Mouse (Mus musculus): Measurements from ENCODE around the gene Gas1.

Gas1 gene

GRCm38 (mm10) chr13:60173186-60173585, 4.0 kb downstream of the Gas1 start:
- DNase-seq (ENCODE audit: low spot score) = no peak

- DNase-seq (ENCODE audit: low spot score) = no peak
Observed at GRCm38 (mm10) chr13:60172366-60173017, 4.7 kb downstream of the Gas1 start.

DNA sequence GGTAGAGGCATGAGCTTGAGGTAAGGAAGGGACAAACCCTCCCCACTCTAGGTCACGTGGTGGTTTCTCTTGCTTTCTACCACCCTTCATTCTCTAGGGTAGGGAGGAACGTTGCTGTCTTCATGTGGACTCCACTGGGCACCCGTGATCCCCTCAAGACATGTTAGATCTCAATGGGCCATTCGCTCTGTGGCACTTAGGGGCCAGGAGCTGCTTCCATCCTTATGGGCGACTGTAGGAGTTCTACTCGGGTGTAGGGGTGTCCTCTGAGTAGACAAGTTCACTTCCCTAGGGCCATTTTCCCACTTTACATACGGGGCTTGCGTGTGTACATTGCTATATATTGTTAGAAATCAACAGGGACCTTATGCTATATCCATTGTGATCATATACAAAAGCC, 5.4 kb downstream of the Gas1 start:
- DNase-seq (ENCODE audit: low spot score) = no peak

DNA sequence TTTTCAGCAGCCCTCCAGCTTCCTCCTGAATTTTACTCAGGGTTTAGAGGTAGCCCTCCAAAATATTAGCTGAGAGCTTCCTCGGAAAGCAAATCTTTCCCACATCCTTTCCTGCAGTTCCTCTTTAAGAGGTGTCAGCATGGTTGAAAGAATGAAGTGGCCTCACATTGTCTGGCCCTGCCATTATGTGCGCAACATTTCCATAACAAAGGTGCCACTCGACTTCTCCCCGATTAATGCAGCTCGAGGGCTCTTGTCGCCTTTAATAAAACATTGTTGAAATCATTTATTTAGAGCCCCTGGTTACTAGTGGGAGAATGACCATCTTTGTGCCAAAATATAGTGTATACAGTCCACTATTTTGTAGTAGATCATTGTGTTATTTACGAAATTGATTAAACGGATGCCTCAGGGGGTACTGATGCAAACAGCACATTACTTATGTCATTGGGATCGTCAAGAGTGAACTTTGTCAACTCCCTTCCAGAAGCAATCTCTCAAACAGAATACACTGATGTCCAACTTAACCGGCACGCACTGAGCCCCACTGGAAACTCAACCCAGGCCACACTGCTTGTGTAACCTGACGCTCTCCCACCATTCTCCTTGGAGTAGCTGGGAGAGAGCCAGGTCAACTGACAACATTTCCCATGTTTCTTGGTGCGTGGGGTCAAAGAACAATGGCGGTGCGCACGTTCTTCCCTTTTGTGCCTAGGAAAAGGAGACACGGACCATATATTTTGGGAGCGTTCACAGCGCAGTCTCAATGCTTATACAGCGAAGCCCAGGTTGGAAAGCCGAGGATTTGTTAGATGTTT, 6.1 kb downstream of the Gas1 start:
- DNase-seq (ENCODE audit: low spot score) = no peak

- no peak for DNase-seq (ENCODE audit: low spot score)
Observed at GRCm38 (mm10) chr13:60169026-60169425, 8.1 kb downstream of the Gas1 start.

- no peak for DNase-seq (ENCODE audit: low spot score)
Observed at GRCm38 (mm10) chr13:60156294-60157126, 20.7 kb downstream of the Gas1 start.

DNA sequence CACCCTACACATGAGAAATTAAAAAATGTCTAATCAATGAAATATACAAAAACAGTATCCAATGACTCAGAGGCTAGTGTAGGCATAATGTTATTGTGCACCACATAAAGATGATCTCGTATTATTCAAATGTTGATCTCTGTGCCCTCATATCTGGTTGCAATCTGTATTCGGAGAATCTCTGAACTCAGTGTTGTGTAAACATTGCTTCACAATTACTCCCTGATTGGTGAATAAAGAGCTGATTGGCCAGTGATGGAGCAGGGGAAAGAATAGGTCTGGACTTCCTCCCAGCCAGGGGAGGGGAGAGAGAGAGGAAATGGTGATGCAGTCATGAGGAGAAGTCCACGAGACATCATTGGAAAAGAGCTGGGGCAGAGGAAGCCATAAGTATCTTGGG, 23.0 kb downstream of the Gas1 start:
- no peak for DNase-seq (ENCODE audit: low spot score)

DNA sequence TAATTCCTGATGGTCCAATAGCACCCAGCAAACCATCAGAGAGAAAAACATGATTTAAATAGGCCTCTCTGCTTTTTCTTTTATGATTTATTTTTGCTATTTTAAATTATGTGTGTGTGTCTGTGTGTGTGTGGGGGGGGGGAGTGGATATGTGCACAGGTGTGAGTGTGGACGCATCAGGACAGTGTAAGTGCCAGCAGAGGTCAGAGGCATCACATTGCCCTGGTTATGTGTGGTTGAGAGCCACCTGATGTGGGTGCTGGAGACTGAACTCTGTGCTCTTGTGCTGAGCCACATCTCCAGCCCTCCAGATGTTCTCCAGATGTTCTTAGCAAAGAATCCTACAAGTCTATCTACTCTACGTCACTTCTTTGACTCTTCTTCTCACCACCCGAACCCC, 28.9 kb downstream of the Gas1 start:
- DNase-seq (ENCODE audit: low spot score) = no peak

DNA sequence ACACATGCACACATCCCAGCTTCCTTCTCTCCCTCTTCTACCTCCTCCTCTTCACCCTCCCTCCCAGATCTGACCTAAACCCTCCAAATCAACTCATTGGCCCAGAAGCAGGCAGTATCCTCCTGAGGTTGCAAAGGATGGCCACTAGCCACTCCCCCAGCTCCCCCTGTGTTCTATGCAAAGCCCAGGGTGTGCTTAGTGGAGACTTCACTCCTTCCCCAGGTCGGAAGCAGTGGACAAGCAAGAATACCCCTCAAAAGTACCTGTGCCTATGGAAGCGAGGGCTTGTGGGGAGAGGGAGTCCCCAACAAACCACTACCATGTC, 29.3 kb downstream of the Gas1 start:
- DNase-seq (ENCODE audit: low spot score) = no peak

DNA sequence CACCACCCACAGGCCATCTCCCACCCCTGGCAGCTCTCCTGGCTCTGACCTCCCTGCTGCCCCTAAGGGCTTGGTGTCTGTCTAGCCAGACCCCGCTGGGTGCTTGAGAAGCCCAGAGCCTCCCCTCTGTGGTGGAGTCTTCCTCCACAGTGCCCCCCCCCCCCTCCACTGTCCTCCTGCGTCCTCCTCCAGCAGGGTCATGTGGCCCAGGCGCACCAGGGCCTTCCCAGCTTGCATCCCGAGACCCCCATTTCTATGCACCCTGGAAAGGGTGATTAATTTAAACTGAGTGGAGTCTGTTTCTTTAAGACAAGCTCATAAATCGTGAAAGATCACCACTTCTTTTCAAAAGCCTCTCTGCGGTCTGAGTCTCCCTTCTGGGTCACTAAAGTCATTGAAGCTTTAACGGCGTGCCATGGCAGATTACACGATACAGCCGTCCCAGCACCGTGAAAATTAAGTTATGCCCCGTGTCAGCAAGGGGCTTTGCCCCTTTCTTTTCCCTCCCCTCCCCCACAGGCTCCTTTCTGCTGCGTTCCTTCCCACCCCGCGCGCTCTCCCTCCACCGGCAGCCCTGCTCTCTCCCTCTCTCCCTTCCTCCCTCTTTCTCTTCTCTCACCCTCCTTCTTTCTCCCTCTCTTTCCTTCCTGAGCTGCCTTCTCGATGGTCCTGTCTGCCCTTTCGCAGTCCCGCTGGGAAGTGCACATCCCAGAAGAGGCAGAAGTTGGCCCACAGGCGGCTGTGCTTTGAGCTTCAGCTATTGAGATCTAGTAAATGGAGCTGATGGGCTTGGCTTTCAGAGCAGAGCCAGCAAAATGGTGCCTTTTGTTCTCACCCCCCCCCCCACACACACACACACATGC, 29.9 kb downstream of the Gas1 start:
- DNase-seq (ENCODE audit: low spot score) = no peak

GRCm38 (mm10) chr13:60146231-60146630, 30.9 kb downstream of the Gas1 start:
- DNase-seq (ENCODE audit: low spot score) = no peak

DNA sequence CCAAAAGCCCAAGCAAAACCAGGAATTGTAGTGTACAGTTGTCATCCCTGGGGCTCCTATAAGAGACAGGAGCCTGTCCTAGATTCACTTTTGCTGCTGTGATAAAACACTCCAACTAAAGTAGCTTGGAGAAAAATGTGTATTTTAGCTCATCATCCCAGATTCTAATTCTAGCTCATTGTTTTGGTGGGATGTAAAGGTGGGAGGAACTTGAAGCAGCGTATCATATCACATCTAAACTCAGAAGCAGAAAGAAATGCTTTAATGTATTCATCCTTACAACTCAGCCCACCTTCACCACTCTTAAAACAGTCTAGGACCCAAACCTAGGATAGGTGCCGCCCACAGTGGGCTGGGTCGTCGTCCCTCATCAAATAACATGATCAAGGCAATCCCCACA, 40.2 kb downstream of the Gas1 start:
- DNase-seq (ENCODE audit: low spot score) = no peak

- DNase-seq (ENCODE audit: low spot score) = no peak
Observed at GRCm38 (mm10) chr13:60134439-60134799, 42.7 kb downstream of the Gas1 start.

GRCm38 (mm10) chr13:60133716-60134438, 43.3 kb downstream of the Gas1 start:
- no peak for DNase-seq (ENCODE audit: low spot score)

DNA sequence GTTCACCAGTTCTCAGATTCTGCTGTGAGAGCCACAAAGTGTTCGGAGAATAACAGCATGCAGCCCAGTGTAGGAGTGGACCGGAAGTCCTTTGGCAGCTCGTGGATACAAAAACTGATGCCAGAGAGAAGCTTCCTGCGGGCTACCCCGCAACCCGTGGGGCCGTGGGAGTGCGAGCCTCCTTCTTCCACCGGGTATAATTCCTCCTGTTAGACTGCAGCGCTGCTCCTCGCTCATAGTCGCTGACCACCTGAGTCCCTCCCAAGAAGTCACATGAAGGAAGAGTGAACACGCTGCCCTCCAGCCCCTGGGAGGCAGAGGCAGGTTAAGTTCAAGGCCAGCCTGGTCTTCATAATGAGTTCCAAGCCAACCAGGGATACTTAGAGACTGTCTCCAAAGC, 45.4 kb downstream of the Gas1 start:
- no peak for DNase-seq (ENCODE audit: low spot score)

GRCm38 (mm10) chr13:60129541-60129940, 47.6 kb downstream of the Gas1 start:
- no peak for DNase-seq (ENCODE audit: low spot score)

DNA sequence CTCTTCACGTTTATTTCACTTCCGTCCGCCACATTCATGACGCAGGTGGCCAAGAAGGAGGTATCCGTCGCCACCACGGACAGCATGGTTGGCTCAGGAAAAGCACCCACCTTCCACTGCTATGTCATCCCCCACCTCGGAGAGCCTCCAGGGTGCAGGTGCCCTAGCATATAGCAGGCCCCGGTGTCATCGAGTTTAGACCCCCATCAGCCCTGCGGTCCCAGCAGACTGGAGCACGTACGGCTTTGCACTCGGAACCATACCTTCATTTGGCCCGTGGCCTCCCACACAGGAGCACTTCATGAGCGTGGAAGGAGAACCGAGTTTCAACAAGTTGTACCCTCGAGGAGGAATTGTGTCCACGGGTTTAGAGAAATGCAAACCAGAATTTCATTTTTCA, 50.8 kb downstream of the Gas1 start:
- DNase-seq (ENCODE audit: low spot score) = no peak

GRCm38 (mm10) chr13:60125501-60126305, 51.5 kb downstream of the Gas1 start:
- DNase-seq (ENCODE audit: low spot score) = no peak

DNA sequence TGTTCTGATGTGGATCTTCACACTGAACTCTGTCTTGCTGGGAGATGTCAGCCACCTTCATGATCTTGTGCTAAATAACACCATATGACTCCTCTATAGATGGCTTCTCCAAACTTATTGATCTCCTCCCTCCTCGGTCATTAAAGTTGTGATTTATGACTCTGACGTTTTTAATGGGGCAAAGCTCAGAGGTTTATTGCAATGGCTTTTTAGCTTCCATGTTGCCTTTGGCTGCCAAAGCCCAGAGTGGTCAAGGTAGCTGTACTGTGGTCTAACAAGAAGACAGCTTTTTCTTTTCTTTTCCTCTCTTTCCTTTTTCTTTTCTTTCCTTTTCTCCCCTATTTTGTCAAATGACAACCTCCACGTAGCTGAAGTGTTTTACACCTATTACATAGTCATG, 52.1 kb downstream of the Gas1 start:
- no peak for DNase-seq (ENCODE audit: low spot score)

DNA sequence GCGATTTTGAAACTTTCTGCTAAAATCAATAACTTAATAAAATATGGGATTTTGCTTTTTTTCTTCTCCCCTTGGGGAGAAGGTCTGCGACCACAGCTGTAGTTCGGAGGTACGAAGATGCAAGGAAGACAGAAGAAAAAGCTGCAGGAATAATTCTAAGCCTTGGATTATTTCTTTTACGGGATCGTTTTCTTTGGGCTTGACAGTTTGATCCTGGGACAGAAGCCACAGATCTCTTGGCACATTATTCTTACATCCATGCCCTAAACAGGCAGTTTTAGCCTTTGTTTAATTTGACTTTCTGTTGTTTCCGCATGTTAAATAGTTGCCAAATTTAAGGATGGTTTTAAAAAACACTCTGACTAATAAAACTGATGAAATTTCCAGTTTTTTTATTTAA, 52.7 kb downstream of the Gas1 start:
- no peak for DNase-seq (ENCODE audit: low spot score)
